Mouse (Mus musculus) gastrocnemius, postnatal 36 days (tissue): ENCODE results near the gene 2310022B05Rik. TPM values are rescaled to one million over a fixed set of nuclear protein-coding genes. Genes with fewer than 3 reads are reported as not detected.

Source experiments
- DNase-seq, 2 experiments: peaks; one replicate each; pipeline ENCODE4 v3.0.0; 2022
- intact Hi-C: fragments of 180-260 bp; cut with DNase I; formaldehyde crosslinking; loops from one replicate; pipeline ENCODE4 v1.15.1; 2025
- total RNA-seq, 2 experiments: library from RNA; stranded (reverse); gene quantifications; 2 replicates each; pipeline ENCODE4 v1.2.3; 2021

The 2310022B05Rik gene
- total RNA-seq, 2 experiments from 2014 or later = 9.9 to 12.1 TPM

DNA sequence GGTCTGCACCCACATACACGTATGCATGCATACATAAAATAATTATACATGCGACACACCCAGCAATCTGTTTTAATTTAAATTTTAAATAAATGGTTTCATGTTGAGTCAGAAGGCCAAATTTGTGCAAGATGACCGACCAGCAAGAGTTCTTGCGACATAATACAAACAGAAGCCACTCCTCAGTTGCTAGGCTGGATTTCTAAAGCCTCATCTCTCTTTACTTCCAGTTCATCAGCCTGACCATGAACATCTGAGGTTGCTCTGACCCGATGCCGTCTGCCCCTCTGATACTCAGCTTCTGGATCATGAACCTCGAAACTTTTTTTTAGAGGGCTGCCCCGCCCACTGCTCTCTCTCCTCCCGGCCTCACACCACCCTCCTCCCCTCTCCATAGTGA, 44.9 kb downstream of the 2310022B05Rik start:
- intact Hi-C loops = no loop called here
- DNase-seq = no peak

GRCm38 (mm10) chr8:124617266-124617869, 45.8 kb downstream of the 2310022B05Rik start:
- peak; percentile 63 to 64 for DNase-seq
- intact Hi-C loops = no loop called here

GRCm38 (mm10) chr8:124614325-124614724, 48.8 kb downstream of the 2310022B05Rik start:
- intact Hi-C loops = no loop called here
- DNase-seq = no peak

DNA sequence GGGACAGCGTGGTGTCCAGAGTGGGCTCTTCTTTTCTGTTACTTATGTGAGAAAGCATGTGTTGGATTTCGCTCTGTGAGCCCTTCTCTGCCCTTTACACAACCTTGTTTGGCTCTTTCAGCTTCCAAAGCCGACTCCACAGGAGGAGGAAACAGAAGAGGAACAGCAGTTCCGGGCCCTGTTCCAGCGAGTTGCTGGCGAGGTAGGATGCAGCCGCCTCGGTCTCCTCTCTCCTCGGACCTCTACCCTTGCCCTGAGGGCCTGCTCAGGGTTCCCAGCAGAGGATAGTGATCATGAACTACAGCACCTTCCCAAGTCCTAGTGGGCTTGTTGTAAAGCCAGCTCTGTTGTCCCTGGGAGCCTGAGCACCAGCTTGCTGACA, 54.2 kb downstream of the 2310022B05Rik start:
- DNase-seq = no peak

DNA sequence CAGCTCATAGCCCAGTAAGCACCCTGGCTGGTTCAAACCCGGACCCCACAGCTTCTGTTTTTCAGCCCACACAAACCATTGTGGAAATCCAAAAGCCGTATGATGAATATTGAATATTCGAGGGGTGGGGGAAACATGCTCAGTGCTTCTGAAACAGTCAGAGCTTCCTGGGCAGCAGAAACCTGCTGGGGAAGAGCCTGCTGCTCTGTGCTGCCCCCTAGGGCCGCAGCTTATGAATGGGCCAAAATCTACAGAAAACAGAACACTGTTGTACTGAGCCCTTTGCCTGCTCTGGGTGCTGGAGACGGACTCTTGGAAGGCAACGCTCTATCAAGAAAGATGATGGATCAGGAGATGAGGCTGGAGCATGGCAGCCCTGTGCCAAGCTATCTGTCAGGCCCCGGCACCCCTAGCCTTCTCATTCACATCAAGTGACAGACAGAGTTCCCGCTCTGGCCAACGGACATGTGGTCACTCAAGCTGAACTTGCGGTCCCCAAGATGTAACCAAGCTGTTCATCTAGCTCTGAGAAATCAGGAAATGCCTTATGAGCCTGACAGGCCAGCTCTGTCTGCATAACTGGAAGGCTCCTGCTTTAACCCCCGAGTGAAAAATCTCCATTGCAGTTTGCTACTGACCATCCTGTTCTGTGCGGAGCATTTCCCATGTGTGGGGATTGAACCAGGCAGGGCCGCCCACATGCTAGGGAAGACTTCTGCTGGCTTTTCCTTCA, 54.8 kb downstream of the 2310022B05Rik start:
- intact Hi-C loops = no loop called here
- DNase-seq = no peak

More for the DNA sequence above, 54.2 kb downstream of the 2310022B05Rik start:
- intact Hi-C loops = no loop called here

- DNase-seq = no peak
- intact Hi-C loops = no loop called here
These were observed 59.1 kb downstream of the 2310022B05Rik start for GRCm38 (mm10) chr8:124604066-124604465.

- peak in 1 of 2 experiments; percentile 10 for DNase-seq
- intact Hi-C loops = no loop called here
These were observed 73.8 kb downstream of the 2310022B05Rik start for GRCm38 (mm10) chr8:124589393-124589792.

DNA sequence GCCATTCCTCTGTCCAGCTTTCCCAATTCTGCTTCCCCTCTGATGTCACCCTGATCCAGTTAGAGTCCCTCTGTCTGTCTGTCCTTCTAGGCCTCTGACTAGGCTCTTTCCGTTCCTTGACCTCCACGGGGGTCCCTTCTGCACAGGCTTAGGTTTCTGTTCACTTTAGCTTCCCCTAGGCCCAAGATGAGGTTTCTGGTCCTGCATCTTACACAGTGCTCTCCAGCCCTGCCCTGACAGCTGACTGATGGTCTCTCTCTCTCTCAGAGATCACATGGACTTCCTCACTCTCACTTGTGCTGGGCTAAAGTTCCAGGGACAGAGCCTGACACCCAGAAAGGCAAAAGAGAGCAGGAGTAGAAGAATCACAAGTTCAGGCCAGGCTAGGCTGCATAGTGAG, 76.6 kb downstream of the 2310022B05Rik start:
- intact Hi-C loops = no loop called here
- DNase-seq = peak in 1 of 2 experiments; percentile 7

Other genes starting within 250 kb of the 2310022B05Rik start
- under 1 TPM; 0.15 to 0.25 TPM for gene Pgbd5, start 223.7 kb downstream of the 2310022B05Rik start, total RNA-seq
- gene Cog2, start 142.6 kb downstream of the 2310022B05Rik start, total RNA-seq = 10 to 100 TPM; 13.5 to 18.1 TPM
- gene Agt, start 93.7 kb downstream of the 2310022B05Rik start, total RNA-seq = 10 to 100 TPM in 1 of 2 experiments, 1 to 10 TPM in 1; 9.9 to 10.9 TPM
- not detected for gene Capn9, start 87.3 kb downstream of the 2310022B05Rik start, total RNA-seq
- 10 to 100 TPM; 15.6 to 18.5 TPM for gene Ttc13, start 58.6 kb upstream of the 2310022B05Rik start, total RNA-seq
- 1 to 10 TPM; 2.2 to 2.9 TPM for gene Arv1, start 58.8 kb upstream of the 2310022B05Rik start, total RNA-seq
- under 1 TPM; 0.37 to 0.64 TPM for gene Fam89a, start 88.5 kb upstream of the 2310022B05Rik start, total RNA-seq
- under 1 TPM; 0.05 to 0.35 TPM for gene Trim67, start 129.7 kb upstream of the 2310022B05Rik start, total RNA-seq
- 100 to 1,000 TPM; 146 to 148 TPM for gene Gnpat, start 199.7 kb upstream of the 2310022B05Rik start, total RNA-seq
- gene 2810004N23Rik, start 199.8 kb upstream of the 2310022B05Rik start, total RNA-seq = 10 to 100 TPM; 25.5 to 27.5 TPM
- 1 to 10 TPM; 6.3 to 8.0 TPM for gene Exoc8, start 234.3 kb upstream of the 2310022B05Rik start, total RNA-seq
- gene Sprtn, start 234.5 kb upstream of the 2310022B05Rik start, total RNA-seq = 1 to 10 TPM; 5.0 to 6.9 TPM